Mouse (Mus musculus) intestine, postnatal 0 days (tissue): ENCODE results near the gene Mertk. TPM values are rescaled to one million over a fixed set of nuclear protein-coding genes. Genes with fewer than 3 reads are reported as not detected.

Source experiments
- ATAC-seq: fragments of 200-750 bp; cut with Nextera tagmentation; 2 replicates; pipeline ENCODE4 v1.8.0; 2017; ENCODE audit warnings: mild to moderate bottlenecking, moderate TSS enrichment, moderate library complexity
- H3K27ac ChIP-seq: fragments of 300-500 bp; sonication (generic); 2 replicates; pipeline ENCODE4 v1.5.1; 2014; ENCODE audit warnings: mild to moderate bottlenecking, low read depth, low read length, moderate library complexity
- H3K27me3 ChIP-seq: fragments of 300-500 bp; sonication (generic); replicated peaks from 2 replicates; pipeline ENCODE4 v1.6.1; 2014; ENCODE audit warnings: low read length, mixed read lengths; ENCODE audit not compliant: control insufficient read depth, insufficient read depth
- H3K36me3 ChIP-seq: fragments of 300-500 bp; sonication (generic); 2 replicates; pipeline ENCODE4 v1.6.1; 2014; ENCODE audit warnings: mild to moderate bottlenecking, moderate library complexity; ENCODE audit not compliant: control insufficient read depth, insufficient read depth
- H3K4me1 ChIP-seq: fragments of 300-500 bp; sonication (generic); replicated peaks from 2 replicates; pipeline ENCODE4 v1.6.1; 2014; ENCODE audit warnings: antibody characterized with exemption, low read length, mixed read lengths; ENCODE audit not compliant: control insufficient read depth, insufficient read depth
- H3K4me2 ChIP-seq: fragments of 300-500 bp; sonication (generic); replicated peaks from 2 replicates; pipeline ENCODE4 v1.6.1; 2014; ENCODE audit warnings: low read depth, mild to moderate bottlenecking, moderate library complexity
- H3K4me3 ChIP-seq: fragments of 300-500 bp; sonication (generic); 2 replicates; pipeline ENCODE4 v1.5.1; 2014; ENCODE audit warnings: low read depth, low read length
- H3K9ac ChIP-seq: fragments of 300-500 bp; sonication (generic); 2 replicates; pipeline ENCODE4 v1.6.1; 2014; ENCODE audit warnings: mild to moderate bottlenecking, low read depth, low read length
- H3K9me3 ChIP-seq: fragments of 300-500 bp; sonication (generic); 2 replicates; pipeline ENCODE4 v1.6.1; 2016; ENCODE audit warnings: mixed run types; ENCODE audit not compliant: control insufficient read depth
- CTCF ChIP-seq: sonication (generic); IDR thresholded peaks from 2 replicates; pipeline ENCODE4 v1.5.1; 2016; ENCODE audit warnings: low read depth, mild to moderate bottlenecking, control low read depth, antibody characterized with exemption, moderate library complexity
- WGBS: fragments of 180-500 bp; shearing (Covaris S2); extraction: QIAGEN DNeasy Blood & Tissue Kit; methylation state at CpG from one replicate; pipeline ENCODE4 v1.1.7; 2014; 5-methylcytosine and 5-hydroxymethylcytosine counted together
- polyA plus RNA-seq: library from polyadenylated mRNA; unstranded; fragments of >200 nt; fragmentation: Nextera tagmentation; extraction: Ambion mirVana; gene quantifications from 2 replicates; pipeline ENCODE4 v1.2.1, GENCODE M21; 2015

Mertk gene
- polyA plus RNA-seq, 1 experiment from 2014 or later: 16.2 TPM

DNA sequence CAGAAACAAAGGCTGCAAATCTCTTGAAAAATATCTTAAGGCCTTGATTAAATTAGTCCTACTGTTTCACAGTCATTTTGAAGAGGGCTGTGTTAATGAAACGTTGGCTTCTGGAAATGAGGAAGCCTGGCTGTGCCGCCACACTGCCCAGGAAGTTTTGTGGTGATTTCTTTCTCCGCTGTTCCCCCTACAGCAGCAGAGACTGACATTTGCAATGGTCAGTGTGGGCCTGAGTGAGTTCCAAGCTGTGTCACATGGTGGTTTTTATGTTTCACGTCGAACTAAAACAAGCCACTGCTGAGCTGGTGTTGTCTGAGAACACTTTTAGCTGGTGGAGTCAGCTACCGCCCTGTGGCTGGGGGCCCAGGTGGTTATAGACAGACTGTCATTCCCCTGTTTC lies 97.7 kb downstream of the Mertk start:
- peaks cover 83% of the 10 kb centered on the region for H3K36me3 ChIP-seq
- WGBS: 73% methylated on average over 6 of the region's 6 CpGs
- H3K27ac ChIP-seq: no peak overlapping the region
- TF ChIP-seq CTCF: no peak
- no peaks in the 10 kb centered on the region for H3K27me3 ChIP-seq
- H3K4me1 ChIP-seq: no peaks in the 10 kb centered on the region
- no peak overlapping the region for H3K4me3 ChIP-seq
- H3K4me2 ChIP-seq: no peak overlapping the region
- no peak for ATAC-seq
- H3K9ac ChIP-seq: no peak overlapping the region
- 0 out of 2 replicates have a peak, but pooled peaks cover 6% of the 10 kb centered on the region for H3K9me3 ChIP-seq

DNA sequence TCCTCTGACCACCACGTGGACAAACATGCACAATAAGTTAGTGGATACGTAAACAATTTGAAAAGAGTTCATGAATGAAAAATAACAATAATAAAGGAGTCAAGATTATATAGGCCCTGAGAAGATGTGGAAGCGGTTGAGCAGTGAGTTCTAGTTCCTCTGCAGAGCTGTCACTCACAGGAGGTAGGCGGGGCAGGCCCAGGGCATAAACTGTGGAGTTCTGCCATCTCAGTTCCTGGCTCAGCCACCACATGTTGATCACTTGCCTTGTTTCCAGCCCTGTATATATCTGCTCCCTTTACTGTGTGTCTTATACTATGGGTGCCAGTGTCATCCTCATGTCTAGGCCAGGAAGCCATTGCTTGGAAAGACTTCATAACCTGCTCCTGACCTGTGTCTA lies 104.7 kb downstream of the Mertk start:
- 84% methylated on average over 4 of the region's 4 CpGs for WGBS
- ATAC-seq: no peak
- no peak for TF ChIP-seq CTCF

DNA sequence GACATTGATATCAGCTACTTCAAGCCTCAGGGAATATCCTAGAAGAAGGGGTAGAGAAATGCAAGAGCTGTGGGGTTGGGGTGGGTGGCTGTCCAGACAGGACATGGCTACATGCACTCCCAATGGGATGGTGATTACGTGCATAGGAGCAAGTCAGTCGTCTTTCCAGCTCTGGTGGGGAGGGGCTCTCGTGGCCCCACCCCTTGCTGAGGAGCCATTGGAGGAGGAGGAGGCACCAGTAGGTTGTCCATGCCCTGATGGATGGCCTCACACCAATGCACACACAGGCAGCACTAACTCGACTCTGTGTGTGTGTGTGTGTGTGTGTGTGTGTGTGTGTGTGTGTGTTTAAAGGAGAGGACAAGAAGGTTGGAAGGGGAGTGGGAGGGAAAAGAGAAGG lies 106.6 kb downstream of the Mertk start:
- no peaks in the 10 kb centered on the region for H3K4me1 ChIP-seq
- peaks cover 24% of the 10 kb centered on the region for H3K36me3 ChIP-seq
- H3K9me3 ChIP-seq: 0 out of 2 replicates have a peak, but pooled peaks cover under 1% of the 10 kb centered on the region
- H3K4me2 ChIP-seq: no peak overlapping the region
- ATAC-seq: peak; percentile 20; the same call in 1 of the 2 replicates
- whole genome bisulfite sequencing: 63% methylated on average over 4 of the region's 4 CpGs
- no peaks in the 10 kb centered on the region for H3K27me3 ChIP-seq
- H3K9ac ChIP-seq: no peak overlapping the region
- H3K4me3 ChIP-seq: no peak overlapping the region
- TF ChIP-seq CTCF: no peak
- H3K27ac ChIP-seq: no peak overlapping the region

More for the DNA sequence above, 104.7 kb downstream of the Mertk start:
- H3K4me3 ChIP-seq: no peak overlapping the region
- no peaks in the 10 kb centered on the region for H3K27me3 ChIP-seq
- 0 out of 2 replicates have a peak, but pooled peaks cover 6% of the 10 kb centered on the region for H3K9me3 ChIP-seq
- no peak overlapping the region for H3K4me2 ChIP-seq
- H3K36me3 ChIP-seq: peaks cover 42% of the 10 kb centered on the region
- no peak overlapping the region for H3K27ac ChIP-seq
- H3K9ac ChIP-seq: no peak overlapping the region
- H3K4me1 ChIP-seq: no peaks in the 10 kb centered on the region

DNA sequence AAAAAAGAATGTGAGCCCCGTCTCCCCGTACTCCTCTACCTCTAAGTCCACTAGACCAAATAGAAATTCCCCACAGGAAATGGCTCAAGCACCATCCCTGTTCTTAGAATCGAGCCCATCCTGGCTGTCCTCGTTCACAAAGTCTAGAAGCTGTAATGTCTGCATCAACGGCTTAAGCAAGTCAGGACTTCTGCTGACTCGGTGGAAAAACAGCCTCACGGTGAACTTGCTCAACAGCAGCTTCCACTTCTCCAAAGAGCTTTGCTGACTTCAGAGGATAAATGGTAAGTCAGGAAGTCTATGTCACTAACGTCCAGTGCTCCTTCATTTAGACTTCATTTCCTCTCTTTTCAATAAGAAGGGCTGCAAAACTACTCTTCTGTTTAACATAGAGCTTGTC lies 107.8 kb downstream of the Mertk start:
- Histone ChIP-seq H3K4me3 (no peak overlapping the region), H3K4me1 (no peaks in the 10 kb centered on the region), H3K27ac (peak overlapping the region; percentile 10; the same call in 1 of the 2 replicates), H3K27me3 (no peaks in the 10 kb centered on the region), H3K9me3 (no peaks in the 10 kb centered on the region), H3K9ac (no peak overlapping the region), H3K36me3 (peaks cover 15% of the 10 kb centered on the region), H3K4me2 (no peak overlapping the region)
- no peak for TF ChIP-seq CTCF
- 44% methylated on average over 8 of the region's 8 CpGs for WGBS
- ATAC-seq: peak; percentile 54; the same call in 1 of the 2 replicates

DNA sequence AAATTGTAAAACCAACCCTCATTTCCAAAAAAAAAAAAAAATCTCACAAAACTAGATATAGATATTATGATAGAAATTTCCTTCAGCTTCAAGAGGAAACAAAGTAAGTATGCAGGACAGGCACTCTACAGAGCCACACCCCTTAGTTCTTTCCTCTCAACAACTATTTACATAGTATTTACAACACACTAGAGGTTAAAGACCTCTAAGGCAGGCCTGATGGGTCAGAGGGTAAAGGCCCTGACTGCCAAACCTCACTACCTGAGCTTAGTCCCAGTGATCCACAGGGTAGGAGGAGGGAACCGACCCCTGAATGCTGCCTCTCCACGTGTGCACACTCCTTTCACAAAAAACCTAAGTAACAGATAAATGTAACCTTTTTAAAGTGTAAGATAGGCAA lies 114.0 kb downstream of the Mertk start:
- no peak overlapping the region for H3K27ac ChIP-seq
- H3K4me1 ChIP-seq: no peaks in the 10 kb centered on the region
- no peaks in the 10 kb centered on the region for H3K9me3 ChIP-seq
- WGBS: 19% methylated on average over 2 of the region's 2 CpGs
- no peak overlapping the region for H3K9ac ChIP-seq
- 0 out of 2 replicates have a peak, but pooled peaks have one; percentile 19 for ATAC-seq
- no peaks in the 10 kb centered on the region for H3K27me3 ChIP-seq
- no peak overlapping the region for H3K4me3 ChIP-seq
- no peak for TF ChIP-seq CTCF
- H3K4me2 ChIP-seq: no peak overlapping the region
- H3K36me3 ChIP-seq: no peaks in the 10 kb centered on the region

DNA sequence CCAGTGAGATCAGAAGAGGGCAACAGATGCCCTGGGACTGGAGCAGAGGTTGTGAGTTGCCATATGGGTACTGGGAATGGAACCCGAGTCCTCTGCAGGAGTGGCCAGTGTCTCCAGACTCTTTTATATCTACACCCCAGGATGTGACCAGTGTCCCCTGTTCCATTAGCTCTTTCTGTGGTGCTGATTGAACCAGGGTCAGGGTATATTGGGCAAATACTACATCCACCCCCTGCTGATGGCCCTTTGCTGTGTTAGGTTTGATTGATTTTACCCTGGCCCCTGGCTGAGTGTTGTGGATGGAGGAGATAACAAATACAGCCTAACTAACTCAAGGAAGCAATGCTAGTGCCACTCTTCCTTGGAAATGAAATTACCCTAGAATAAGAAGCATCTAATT lies 117.6 kb downstream of the Mertk start:
- 93% methylated on average over 1 of the region's 1 CpGs for WGBS
- Histone ChIP-seq H3K4me1 (0 out of 2 replicates have a peak, but pooled peaks cover under 1% of the 10 kb centered on the region), H3K27me3 (no peaks in the 10 kb centered on the region), H3K4me3 (no peak overlapping the region), H3K9me3 (no peaks in the 10 kb centered on the region), H3K9ac (no peak overlapping the region), H3K4me2 (no peak overlapping the region), H3K36me3 (no peaks in the 10 kb centered on the region), H3K27ac (no peak overlapping the region)
- TF ChIP-seq CTCF: no peak; the same call in 1 of the 2 replicates
- no peak for ATAC-seq
